Mouse (Mus musculus): ENCODE measurements around the gene Zfp609. TPM values are rescaled to one million over a fixed set of nuclear protein-coding genes. Genes with fewer than 3 reads are reported as not detected.

The Zfp609 gene
- polyA plus RNA-seq, 1 experiment from 2014 or later: 8.0 TPM

GRCm38 (mm10) chr9:65726431-65726830 lies 100.9 kb downstream of the Zfp609 start:
- H3K27me3 ChIP-seq (ENCODE audit: control insufficient read depth, insufficient read depth, low read length): no peaks in the 10 kb centered on the region
- DNase-seq (ENCODE audit: low spot score) (no peak), ATAC-seq (ENCODE audit: low FRiP score) (no peak)
- H3K27ac ChIP-seq: peak overlapping the region; percentile 89
- H3K4me1 ChIP-seq (replicated peaks; ENCODE audit: control insufficient read depth, insufficient read depth, low read length): peaks cover 36% of the 10 kb centered on the region
- 89% methylated on average over 3 of the region's 3 CpGs for WGBS
- no peak overlapping the region for H3K9ac ChIP-seq
- H3K4me3 ChIP-seq (replicated peaks; ENCODE audit: low read length): no peak overlapping the region
- no peaks in the 10 kb centered on the region for H3K9me3 ChIP-seq (ENCODE audit: control insufficient read depth, low read length)
- H3K36me3 ChIP-seq (replicated peaks; ENCODE audit: control insufficient read depth, insufficient read depth): peaks cover 8% of the 10 kb centered on the region; the same call in 1 of the 2 replicates
- no peak overlapping the region for H3K4me2 ChIP-seq (replicated peaks)

GRCm38 (mm10) chr9:65725291-65725622 lies 102.1 kb downstream of the Zfp609 start:
- WGBS: 32% methylated on average over 4 of the region's 4 CpGs

DNA sequence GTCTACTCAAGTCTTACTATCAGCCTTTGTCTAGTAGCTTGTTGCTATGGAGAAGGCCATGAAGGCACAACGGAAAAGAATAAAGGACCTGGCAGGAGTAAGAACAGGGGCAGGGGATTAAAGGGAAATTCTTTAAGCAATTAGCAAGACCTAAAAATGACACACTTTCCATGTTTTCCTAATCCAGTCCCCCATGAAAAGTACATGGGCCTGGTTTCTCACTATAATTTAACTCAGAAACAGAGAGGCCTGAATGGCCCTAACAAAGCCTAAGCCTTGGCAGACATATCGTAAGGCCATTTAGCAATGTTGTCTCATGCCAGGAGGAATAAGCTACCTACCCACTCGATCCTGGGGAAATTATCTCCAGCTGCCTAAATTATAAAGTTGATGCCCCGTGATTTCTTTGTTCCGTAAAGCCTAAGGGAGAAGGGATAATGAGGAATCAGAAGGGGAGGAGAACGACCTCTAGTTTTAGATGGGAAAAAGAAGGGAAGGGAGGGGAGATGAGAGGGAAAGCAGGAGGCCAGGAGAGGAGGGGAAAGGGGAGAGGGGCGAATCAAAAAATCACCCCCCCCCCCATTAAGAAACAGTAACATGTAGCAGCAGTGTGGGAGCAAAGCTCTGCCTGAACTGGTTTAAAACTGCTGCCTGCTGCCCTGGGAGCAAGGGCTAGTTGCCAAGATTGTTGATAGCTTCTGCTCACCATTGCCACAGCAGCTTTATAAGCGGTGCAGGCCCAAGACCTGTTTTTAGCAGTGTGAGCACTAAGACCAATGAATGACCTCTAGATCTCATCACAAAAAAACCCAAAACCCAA lies 102.7 kb downstream of the Zfp609 start:
- Histone ChIP-seq H3K9ac (peak overlapping the region; percentile 2; the same call in 1 of the 2 replicates), H3K27me3 (ENCODE audit: control insufficient read depth, insufficient read depth, low read length) (no peaks in the 10 kb centered on the region), H3K36me3 (replicated peaks; ENCODE audit: control insufficient read depth, insufficient read depth) (no peaks in the 10 kb centered on the region), H3K27ac (peak overlapping the region; percentile 89), H3K4me2 (replicated peaks) (peak overlapping the region; percentile 19; the same call in 1 of the 2 replicates), H3K9me3 (ENCODE audit: control insufficient read depth, low read length) (no peaks in the 10 kb centered on the region), H3K4me1 (replicated peaks; ENCODE audit: control insufficient read depth, insufficient read depth, low read length) (peaks cover 43% of the 10 kb centered on the region), H3K4me3 (replicated peaks; ENCODE audit: low read length) (no peak overlapping the region)
- ATAC-seq (ENCODE audit: low FRiP score): peak; percentile 65
- 20% methylated on average over 8 of the region's 8 CpGs for WGBS
- DNase-seq (ENCODE audit: low spot score): peak; percentile 63

More at GRCm38 (mm10) chr9:65725291-65725622, 102.1 kb downstream of the Zfp609 start:
- no peaks in the 10 kb centered on the region for H3K27me3 ChIP-seq (ENCODE audit: control insufficient read depth, insufficient read depth, low read length)
- no peak for DNase-seq (ENCODE audit: low spot score)
- 0 out of 2 replicates have a peak, but pooled peaks have one; percentile 8 for ATAC-seq (ENCODE audit: low FRiP score)
- H3K27ac ChIP-seq: peak overlapping the region; percentile 89
- no peaks in the 10 kb centered on the region for H3K9me3 ChIP-seq (ENCODE audit: control insufficient read depth, low read length)
- H3K4me1 ChIP-seq (replicated peaks; ENCODE audit: control insufficient read depth, insufficient read depth, low read length): peaks cover 43% of the 10 kb centered on the region
- no peak overlapping the region for H3K4me2 ChIP-seq (replicated peaks)
- H3K4me3 ChIP-seq (replicated peaks; ENCODE audit: low read length): no peak overlapping the region
- H3K9ac ChIP-seq: peak overlapping the region; percentile 2; the same call in 1 of the 2 replicates
- peaks cover 3% of the 10 kb centered on the region; the same call in 1 of the 2 replicates for H3K36me3 ChIP-seq (replicated peaks; ENCODE audit: control insufficient read depth, insufficient read depth)

DNA sequence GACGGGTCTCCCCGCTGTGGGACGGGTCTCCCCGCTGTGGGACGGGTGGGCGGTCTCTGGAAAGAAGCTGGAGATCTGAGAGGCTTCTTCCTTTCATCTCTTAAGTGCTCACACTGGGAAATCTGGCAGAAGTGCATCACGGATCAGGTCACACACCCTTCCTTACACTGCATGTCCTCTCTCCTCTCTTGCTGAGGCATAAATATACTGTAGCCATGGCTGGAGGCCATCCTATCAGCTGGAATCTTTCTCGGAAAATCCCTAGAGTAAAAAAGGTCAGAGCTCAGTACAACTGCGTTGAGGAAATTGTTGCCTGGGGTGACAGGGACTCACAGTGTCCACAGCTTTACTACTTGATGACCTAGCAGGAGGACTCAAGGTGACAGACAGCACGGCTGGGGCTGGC lies 106.2 kb downstream of the Zfp609 start:
- DNase-seq (ENCODE audit: low spot score): no peak
- Histone ChIP-seq H3K9me3 (ENCODE audit: control insufficient read depth, low read length) (no peaks in the 10 kb centered on the region), H3K36me3 (replicated peaks; ENCODE audit: control insufficient read depth, insufficient read depth) (no peaks in the 10 kb centered on the region), H3K27ac (no peak overlapping the region; the same call in 1 of the 2 replicates), H3K4me1 (replicated peaks; ENCODE audit: control insufficient read depth, insufficient read depth, low read length) (peaks cover 40% of the 10 kb centered on the region), H3K4me2 (replicated peaks) (no peak overlapping the region), H3K4me3 (replicated peaks; ENCODE audit: low read length) (no peak overlapping the region), H3K9ac (no peak overlapping the region), H3K27me3 (ENCODE audit: control insufficient read depth, insufficient read depth, low read length) (no peaks in the 10 kb centered on the region)
- WGBS: 55% methylated on average over 10 of the region's 10 CpGs
- ATAC-seq (ENCODE audit: low FRiP score): no peak; the same call in 1 of the 2 replicates

DNA sequence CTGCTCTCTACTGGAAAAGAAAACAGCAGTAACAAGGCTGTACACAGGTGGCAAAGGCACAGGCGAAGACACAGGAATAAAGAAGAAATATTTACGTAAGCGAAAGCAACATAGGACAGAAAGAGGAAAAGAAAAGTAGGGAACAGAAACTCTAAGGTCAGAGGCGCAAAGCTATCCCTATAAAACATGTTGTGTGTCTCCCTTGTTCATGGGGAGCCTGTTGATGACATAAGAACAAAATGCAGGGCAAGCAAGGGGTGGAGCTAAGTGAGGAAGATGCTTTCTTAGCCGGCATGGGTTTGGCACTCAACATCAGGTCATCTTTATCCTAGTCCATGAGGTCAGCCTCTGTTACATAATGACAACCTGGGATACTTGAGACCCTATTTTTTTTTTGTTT lies 109.2 kb downstream of the Zfp609 start:
- no peaks in the 10 kb centered on the region for H3K27me3 ChIP-seq (ENCODE audit: control insufficient read depth, insufficient read depth, low read length)
- DNase-seq (ENCODE audit: low spot score) (no peak), ATAC-seq (ENCODE audit: low FRiP score) (no peak)
- H3K27ac ChIP-seq: no peak overlapping the region
- 95% methylated on average over 5 of the region's 5 CpGs for WGBS
- no peaks in the 10 kb centered on the region for H3K9me3 ChIP-seq (ENCODE audit: control insufficient read depth, low read length)
- peaks cover 13% of the 10 kb centered on the region for H3K4me1 ChIP-seq (replicated peaks; ENCODE audit: control insufficient read depth, insufficient read depth, low read length)
- no peak overlapping the region for H3K4me3 ChIP-seq (replicated peaks; ENCODE audit: low read length)
- H3K4me2 ChIP-seq (replicated peaks): no peak overlapping the region
- no peaks in the 10 kb centered on the region for H3K36me3 ChIP-seq (replicated peaks; ENCODE audit: control insufficient read depth, insufficient read depth)
- no peak overlapping the region for H3K9ac ChIP-seq

DNA sequence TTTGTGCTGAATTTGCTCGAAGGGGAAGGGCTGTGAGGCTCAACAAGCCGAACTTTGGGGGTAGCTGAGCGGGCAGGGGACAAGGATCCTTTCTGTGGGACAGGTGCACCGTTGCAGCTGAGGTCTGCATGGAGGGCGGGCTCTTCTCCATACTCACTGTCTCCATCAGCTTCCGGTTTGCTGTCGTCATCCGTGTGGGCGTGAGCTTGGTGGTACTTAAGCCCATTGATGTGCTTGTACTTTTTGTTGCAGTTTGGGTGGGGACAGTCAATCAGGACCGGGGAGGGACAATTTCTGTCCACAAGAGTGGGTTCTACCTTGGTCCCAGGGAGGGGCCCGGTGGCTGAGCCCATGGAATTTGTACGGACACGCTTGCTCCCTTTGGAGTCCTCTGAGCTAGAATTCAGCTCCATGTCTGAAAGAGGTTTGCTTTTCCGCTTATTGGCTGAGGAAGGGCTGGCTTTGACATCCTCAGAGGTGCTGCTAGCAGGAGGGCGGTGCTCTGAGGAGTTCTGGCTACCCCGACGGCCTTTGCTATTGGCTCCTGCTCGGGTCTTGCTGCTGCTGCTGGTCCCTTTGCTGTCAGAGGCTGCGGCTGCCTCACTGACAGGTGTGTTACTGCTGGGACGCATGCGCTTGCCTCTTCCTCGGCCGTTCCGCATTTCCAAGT lies 123.3 kb downstream of the Zfp609 start:
- Histone ChIP-seq H3K9ac (no peak overlapping the region), H3K4me1 (replicated peaks; ENCODE audit: control insufficient read depth, insufficient read depth, low read length) (no peaks in the 10 kb centered on the region), H3K4me2 (replicated peaks) (no peak overlapping the region), H3K27me3 (ENCODE audit: control insufficient read depth, insufficient read depth, low read length) (no peaks in the 10 kb centered on the region), H3K36me3 (replicated peaks; ENCODE audit: control insufficient read depth, insufficient read depth) (peaks cover 67% of the 10 kb centered on the region), H3K9me3 (ENCODE audit: control insufficient read depth, low read length) (no peaks in the 10 kb centered on the region), H3K27ac (no peak overlapping the region), H3K4me3 (replicated peaks; ENCODE audit: low read length) (no peak overlapping the region)
- ATAC-seq (ENCODE audit: low FRiP score) (no peak), DNase-seq (ENCODE audit: low spot score) (no peak)
- 92% methylated on average over 24 of the region's 24 CpGs for WGBS

DNA sequence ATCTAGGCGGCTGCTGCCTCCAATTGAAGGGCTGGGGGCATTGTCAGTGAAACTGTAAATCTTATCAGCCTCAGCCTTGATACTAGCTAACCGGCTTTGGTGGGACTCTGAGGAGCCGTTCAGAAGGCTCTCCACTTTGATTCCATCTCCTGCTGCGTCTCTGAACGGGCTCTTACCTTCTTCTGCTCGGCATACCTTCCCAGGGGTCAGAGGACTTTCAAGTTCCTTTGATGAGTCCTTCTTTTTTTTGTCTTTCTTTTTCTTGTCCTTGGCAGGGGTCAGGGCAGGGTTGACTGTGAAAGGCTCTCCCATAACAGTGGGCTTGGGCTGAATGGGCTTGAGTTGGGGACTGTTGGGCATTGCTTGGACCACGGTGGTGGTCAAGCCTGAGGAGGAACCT lies 124.1 kb downstream of the Zfp609 start:
- no peaks in the 10 kb centered on the region for H3K9me3 ChIP-seq (ENCODE audit: control insufficient read depth, low read length)
- ATAC-seq (ENCODE audit: low FRiP score) (no peak), DNase-seq (ENCODE audit: low spot score) (no peak)
- peaks cover 76% of the 10 kb centered on the region for H3K36me3 ChIP-seq (replicated peaks; ENCODE audit: control insufficient read depth, insufficient read depth)
- H3K27ac ChIP-seq: no peak overlapping the region
- H3K9ac ChIP-seq: no peak overlapping the region
- H3K4me1 ChIP-seq (replicated peaks; ENCODE audit: control insufficient read depth, insufficient read depth, low read length): no peaks in the 10 kb centered on the region
- H3K27me3 ChIP-seq (ENCODE audit: control insufficient read depth, insufficient read depth, low read length): no peaks in the 10 kb centered on the region
- WGBS: 83% methylated on average over 7 of the region's 7 CpGs
- H3K4me3 ChIP-seq (replicated peaks; ENCODE audit: low read length): no peak overlapping the region
- no peak overlapping the region for H3K4me2 ChIP-seq (replicated peaks)

DNA sequence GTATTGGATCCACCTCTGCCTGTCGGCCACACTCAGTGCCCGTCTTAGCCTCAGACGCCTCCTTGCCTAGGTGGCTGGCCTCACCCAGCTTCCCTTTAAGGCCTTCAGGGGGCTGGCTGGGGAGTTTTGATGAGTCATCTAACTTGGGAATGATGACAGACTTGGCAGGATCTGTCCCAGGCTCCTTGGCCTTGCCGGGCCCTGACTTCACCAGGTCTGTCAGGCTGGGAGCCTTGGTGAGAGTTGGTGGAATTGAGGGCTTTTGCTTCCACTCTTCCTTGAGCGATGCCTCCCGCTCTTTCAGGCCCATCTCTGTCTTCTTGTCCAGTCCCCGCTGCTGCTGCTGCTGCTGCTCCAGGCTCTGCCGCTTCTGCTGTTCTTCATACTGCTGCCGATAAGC lies 125.1 kb downstream of the Zfp609 start:
- WGBS: 95% methylated on average over 9 of the region's 9 CpGs
- DNase-seq (ENCODE audit: low spot score) (no peak), ATAC-seq (ENCODE audit: low FRiP score) (no peak)
- Histone ChIP-seq H3K4me1 (replicated peaks; ENCODE audit: control insufficient read depth, insufficient read depth, low read length) (no peaks in the 10 kb centered on the region), H3K36me3 (replicated peaks; ENCODE audit: control insufficient read depth, insufficient read depth) (peaks cover 85% of the 10 kb centered on the region), H3K4me2 (replicated peaks) (no peak overlapping the region), H3K9me3 (ENCODE audit: control insufficient read depth, low read length) (no peaks in the 10 kb centered on the region), H3K4me3 (replicated peaks; ENCODE audit: low read length) (no peak overlapping the region), H3K9ac (no peak overlapping the region), H3K27me3 (ENCODE audit: control insufficient read depth, insufficient read depth, low read length) (no peaks in the 10 kb centered on the region), H3K27ac (no peak overlapping the region)

DNA sequence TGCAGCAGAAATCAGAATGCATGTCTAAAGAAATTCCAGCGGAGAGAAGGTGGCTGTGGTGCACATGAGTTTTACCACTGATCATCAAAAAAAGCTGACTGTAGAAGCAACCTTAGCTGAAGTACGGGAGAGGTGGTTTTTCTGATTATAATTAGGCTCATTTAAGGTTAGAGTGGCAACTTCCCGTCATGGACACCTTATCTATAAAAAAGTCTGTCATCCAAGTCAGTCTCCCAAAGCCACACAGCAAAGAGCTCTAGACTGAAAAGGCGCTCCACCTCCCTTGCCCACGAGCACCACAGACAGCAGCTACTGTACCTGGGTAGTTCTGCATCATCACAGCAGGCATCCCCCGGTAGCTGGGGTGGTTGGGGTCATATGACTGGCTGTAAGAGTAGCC lies 126.9 kb downstream of the Zfp609 start:
- H3K27ac ChIP-seq: no peak overlapping the region; the same call in 1 of the 2 replicates

More for the DNA sequence above, 126.9 kb downstream of the Zfp609 start:
- Histone ChIP-seq H3K9me3 (ENCODE audit: control insufficient read depth, low read length) (no peaks in the 10 kb centered on the region), H3K9ac (no peak overlapping the region), H3K4me2 (replicated peaks) (no peak overlapping the region), H3K36me3 (replicated peaks; ENCODE audit: control insufficient read depth, insufficient read depth) (peaks cover 94% of the 10 kb centered on the region), H3K4me1 (replicated peaks; ENCODE audit: control insufficient read depth, insufficient read depth, low read length) (no peaks in the 10 kb centered on the region), H3K4me3 (replicated peaks; ENCODE audit: low read length) (no peak overlapping the region), H3K27me3 (ENCODE audit: control insufficient read depth, insufficient read depth, low read length) (no peaks in the 10 kb centered on the region)
- WGBS: 90% methylated on average over 6 of the region's 6 CpGs
- ATAC-seq (ENCODE audit: low FRiP score): no peak
- DNase-seq (ENCODE audit: low spot score): no peak
